Comparison of ENCODE assay signal across 10 mouse cellular contexts in genomic region chr17:67512699-67513450, GRCm38 (mm10).
A peak's percentile ranks its signal among the peaks of the same experiment; 100 is the strongest.
DNase-seq lines count a peak whose midpoint lies in the region; ATAC-seq lines count a peak whose summit lies in the region.
"Had no signal": no experiment of that assay in that cellular context is flagged by ENCODE, and none has a peak within 500 bp of the region (broad histone marks: within the 10 kb centered on the region; RNA-seq: fewer than 3 reads in every experiment).

No protein-coding gene starts in this region.

- peak overlapping the region; percentile 36; the same call in 1 of the 2 replicates for H3K27ac ChIP-seq in hindbrain, embryonic 12.5 days
- no peak overlapping the region for H3K27ac ChIP-seq in hindbrain, embryonic 14.5 days
- H3K27ac ChIP-seq in midbrain, embryonic 16.5 days (ENCODE audit: low read length), result peak overlapping the region; percentile 29; the same call in 1 of the 2 replicates
- H3K27ac ChIP-seq: neural tube, embryonic 12.5 days had no signal

- no peaks in the 10 kb centered on the region for H3K9me3 ChIP-seq in hindbrain, embryonic 12.5 days (replicated peaks)
- no peaks in the 10 kb centered on the region for H3K9me3 ChIP-seq in hindbrain, embryonic 14.5 days (ENCODE audit: control insufficient read depth, low read length)
- H3K9me3 ChIP-seq in midbrain, embryonic 16.5 days (replicated peaks; ENCODE audit: control insufficient read depth, low read length, poor library complexity, severe bottlenecking), result no peaks in the 10 kb centered on the region
- H3K9me3 ChIP-seq: neural tube, embryonic 12.5 days had no signal

- no peak for DNase-seq in hindbrain, embryonic 14.5 days (ENCODE audit: low spot score)
- DNase-seq in heart, postnatal 10 days, result peak; percentile 73
- peak; percentile 55 to 71 for DNase-seq in kidney, postnatal 4 days
- DNase-seq in spleen, postnatal 10 days (ENCODE audit: low spot score in 2 of 2), result no peak
- no peak for DNase-seq in left cerebral cortex, postnatal 36 days (ENCODE audit: low spot score in 2 of 2)
- no peak for DNase-seq in thymus, postnatal 10 days (ENCODE audit: low spot score in 2 of 2)

- 79% methylated on average over 6 of the region's 6 CpGs for WGBS in hindbrain, embryonic 12.5 days
- WGBS in hindbrain, embryonic 14.5 days, result 79% methylated on average over 6 of the region's 6 CpGs
- 76% methylated on average over 6 of the region's 6 CpGs for WGBS in midbrain, embryonic 16.5 days

- no peak overlapping the region for H3K9ac ChIP-seq in hindbrain, embryonic 12.5 days
- H3K9ac ChIP-seq in hindbrain, embryonic 14.5 days, result no peak overlapping the region
- H3K9ac ChIP-seq in midbrain, embryonic 16.5 days (ENCODE audit: low read depth, low read length), result no peak overlapping the region
- H3K9ac ChIP-seq: neural tube, embryonic 12.5 days had no signal

- H3K4me2 ChIP-seq in hindbrain, embryonic 12.5 days (replicated peaks), result no peak overlapping the region
- no peak overlapping the region for H3K4me2 ChIP-seq in hindbrain, embryonic 14.5 days (replicated peaks)
- H3K4me2 ChIP-seq in midbrain, embryonic 16.5 days (ENCODE audit: low read length), result no peak overlapping the region
- H3K4me2 ChIP-seq: neural tube, embryonic 12.5 days had no signal

- no peak for ATAC-seq in hindbrain, embryonic 12.5 days (ENCODE audit: low FRiP score)
- no peak for ATAC-seq in hindbrain, embryonic 14.5 days (ENCODE audit: low FRiP score)
- no peak for ATAC-seq in midbrain, embryonic 16.5 days

- H3K4me3 ChIP-seq in hindbrain, embryonic 12.5 days, result no peak overlapping the region
- H3K4me3 ChIP-seq in hindbrain, embryonic 14.5 days (replicated peaks; ENCODE audit: low read length), result no peak overlapping the region
- no peak overlapping the region for H3K4me3 ChIP-seq in midbrain, embryonic 16.5 days (ENCODE audit: low read depth, low read length)
- H3K4me3 ChIP-seq: neural tube, embryonic 12.5 days had no signal

- no peaks in the 10 kb centered on the region for H3K36me3 ChIP-seq in hindbrain, embryonic 12.5 days
- no peaks in the 10 kb centered on the region for H3K36me3 ChIP-seq in hindbrain, embryonic 14.5 days (replicated peaks; ENCODE audit: control insufficient read depth, insufficient read depth)
- no peaks in the 10 kb centered on the region for H3K36me3 ChIP-seq in midbrain, embryonic 16.5 days (ENCODE audit: control insufficient read depth, insufficient read depth, low read length)
- H3K36me3 ChIP-seq: neural tube, embryonic 12.5 days had no signal

- no peaks in the 10 kb centered on the region for H3K4me1 ChIP-seq in hindbrain, embryonic 12.5 days
- no peaks in the 10 kb centered on the region for H3K4me1 ChIP-seq in hindbrain, embryonic 14.5 days (replicated peaks; ENCODE audit: control insufficient read depth, insufficient read depth, low read length)
- H3K4me1 ChIP-seq in midbrain, embryonic 16.5 days (ENCODE audit: control insufficient read depth, insufficient read depth, low read length), result no peaks in the 10 kb centered on the region
- H3K4me1 ChIP-seq: neural tube, embryonic 12.5 days had no signal

- intact Hi-C loops in heart, postnatal 10 days (cut with DNase I), result loop anchor here (1.0 to 5.0 kb wide), 4 partner anchors 52 to 158 kb away; partner anchors contain the start of gene Ptprm
- intact Hi-C loops in left cerebral cortex, postnatal 36 days (cut with DNase I), result no loop called here

- no peaks in the 10 kb centered on the region for H3K27me3 ChIP-seq in hindbrain, embryonic 12.5 days
- no peaks in the 10 kb centered on the region for H3K27me3 ChIP-seq in hindbrain, embryonic 14.5 days (ENCODE audit: control insufficient read depth, insufficient read depth, low read length)
- no peaks in the 10 kb centered on the region for H3K27me3 ChIP-seq in midbrain, embryonic 16.5 days (ENCODE audit: control insufficient read depth, insufficient read depth, low read depth, low read length)
- H3K27me3 ChIP-seq: CH12.LX; neural tube, embryonic 12.5 days had no signal

Comparison
In these comparisons a context has a peak if more than half of its experiments do, and no peak if none do; other contexts are left out.
1. DNase-seq: peak in heart, postnatal 10 days (2 of 2) and kidney, postnatal 4 days (2 of 2); none in hindbrain, embryonic 14.5 days (single experiment), spleen, postnatal 10 days (0 of 2), left cerebral cortex, postnatal 36 days (0 of 2) and thymus, postnatal 10 days (0 of 2).